Mouse (Mus musculus) naive thymus-derived CD4-positive, alpha-beta T cell, adult 2 months (primary cell): ENCODE measurements at regions not wholly inside any gene's neighbourhood (a gene's known extent, or its start where the extent isn't known, plus 50 kb on each side); places are given as distances from the start of the nearest gene placed in this dataset.

ENCODE experiments used
- DNase-seq: peaks from one replicate; pipeline ENCODE4 v3.0.0-alpha.2; 2011; ENCODE audit warnings: low read depth

- DNase-seq = no peak
These were observed 284.6 kb upstream of the Noct start for GRCm38 (mm10) chr3:50939602-50940001.

GRCm38 (mm10) chr3:50940656-50941055 lies 283.6 kb upstream of the Noct start:
- DNase-seq = no peak

DNA sequence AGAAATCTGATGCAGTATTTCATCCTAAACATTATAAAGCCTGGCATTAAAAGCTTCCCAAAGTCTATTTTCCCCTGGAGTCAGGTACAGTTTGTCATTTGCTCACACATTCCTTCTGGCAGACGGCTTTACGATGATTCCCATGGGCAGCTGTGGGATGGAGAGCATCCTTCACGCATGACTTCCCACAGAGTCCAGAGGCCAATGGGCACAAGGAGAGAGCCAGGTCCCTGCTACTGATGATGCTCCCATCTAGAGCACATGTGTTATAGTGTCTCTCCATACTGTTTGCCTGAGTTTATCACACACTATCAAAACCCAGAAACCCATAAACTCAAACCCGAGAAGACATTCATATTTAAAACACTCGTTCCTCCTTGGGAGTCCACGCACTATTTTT lies 270.8 kb upstream of the Noct start:
- DNase-seq = no peak

- DNase-seq = no peak
These were observed 253.9 kb upstream of the Noct start for GRCm38 (mm10) chr3:50970386-50970785.

DNA sequence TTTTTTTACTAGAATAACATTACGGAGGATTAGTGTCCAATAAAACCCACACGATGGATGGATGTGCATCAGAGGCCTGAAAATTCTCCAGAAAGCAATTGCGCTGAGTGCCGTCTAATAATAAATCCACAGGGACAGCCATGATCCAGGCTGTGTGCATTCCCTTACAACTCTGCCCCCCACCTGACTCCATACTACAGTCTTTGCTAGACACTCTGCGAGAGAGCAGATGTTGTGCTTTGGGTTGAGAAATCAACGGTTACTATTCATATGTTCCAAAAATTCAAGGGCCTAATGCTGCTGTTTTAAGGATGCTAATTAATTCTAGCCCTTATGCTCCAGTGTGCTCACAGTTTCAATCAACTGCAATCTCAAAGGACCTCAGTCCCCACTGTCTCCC lies 251.2 kb upstream of the Noct start:
- DNase-seq = no peak

DNA sequence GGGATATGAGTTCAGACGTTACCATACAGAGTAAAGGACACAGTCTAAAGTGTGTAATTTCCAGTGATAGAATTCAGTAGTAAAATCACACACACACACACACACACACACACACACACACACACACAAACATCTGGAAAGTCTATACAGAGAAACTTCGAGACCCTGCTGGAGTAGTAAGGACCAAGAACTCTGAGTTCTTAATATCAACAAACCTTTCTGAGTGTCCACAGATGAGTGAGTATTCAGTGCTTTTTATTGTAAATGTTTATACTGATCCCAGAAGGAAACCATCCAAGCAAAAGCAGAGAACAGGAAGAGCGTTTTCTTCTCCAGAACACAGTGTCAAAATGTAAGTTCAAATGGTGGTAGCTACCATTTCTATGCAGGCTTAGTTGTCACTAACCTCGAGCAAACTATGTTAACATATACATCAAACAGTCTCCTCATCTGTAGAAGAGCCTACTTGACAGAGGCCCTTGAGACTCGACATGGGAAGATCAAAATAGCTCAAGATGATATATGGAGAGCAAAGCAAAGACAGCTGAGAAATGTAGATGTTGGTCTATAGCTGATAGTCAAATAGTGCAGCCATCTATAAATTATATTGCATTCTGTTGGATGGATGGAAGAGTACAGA lies 248.0 kb upstream of the Noct start:
- DNase-seq = no peak

GRCm38 (mm10) chr3:50976818-50977217 lies 247.4 kb upstream of the Noct start:
- DNase-seq = no peak

DNA sequence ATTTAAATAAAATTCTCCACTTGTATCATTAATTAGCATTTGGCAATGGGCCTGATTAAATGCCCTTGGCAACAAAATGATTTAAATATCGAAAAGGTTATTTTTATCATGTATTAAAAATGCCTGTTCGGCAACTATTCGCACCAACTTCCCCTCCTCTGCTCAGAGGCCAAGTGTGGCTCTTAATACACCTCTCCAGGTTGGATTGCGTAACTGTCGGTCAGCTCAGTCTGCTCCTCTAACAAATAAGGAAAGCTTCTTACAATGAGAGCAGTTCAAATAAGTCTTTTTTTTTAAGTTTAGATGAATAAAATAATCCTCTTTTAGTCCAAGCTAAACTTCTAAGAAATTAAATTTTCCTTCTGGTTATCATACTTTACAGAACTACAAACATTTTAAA lies 245.6 kb upstream of the Noct start:
- no peak for DNase-seq

GRCm38 (mm10) chr3:50979592-50979991 lies 244.7 kb upstream of the Noct start:
- no peak for DNase-seq

GRCm38 (mm10) chr3:50981751-50982150 lies 242.5 kb upstream of the Noct start:
- DNase-seq = no peak

GRCm38 (mm10) chr3:50982649-50983048 lies 241.6 kb upstream of the Noct start:
- DNase-seq = no peak

DNA sequence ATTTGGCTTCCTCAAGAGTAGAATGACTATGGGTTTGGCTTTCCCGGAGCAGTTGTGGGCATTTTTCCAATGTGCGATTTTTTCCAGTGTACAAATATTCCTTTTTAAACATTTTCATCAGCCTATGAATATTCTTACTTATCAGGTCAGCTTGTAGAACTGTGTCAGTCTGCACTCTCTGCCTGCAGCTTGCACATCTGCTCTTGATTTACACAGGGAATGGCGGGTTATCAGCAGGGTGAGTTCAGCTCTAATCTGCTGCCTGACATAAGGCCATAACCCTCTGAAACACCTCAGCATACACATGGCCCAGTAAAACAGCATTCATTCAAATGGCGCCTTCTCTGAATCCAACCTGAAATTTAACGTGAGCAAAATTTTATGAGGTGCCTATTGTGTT lies 241.1 kb upstream of the Noct start:
- no peak for DNase-seq

- no peak for DNase-seq
These were observed 240.1 kb upstream of the Noct start for GRCm38 (mm10) chr3:50983962-50984765.

DNA sequence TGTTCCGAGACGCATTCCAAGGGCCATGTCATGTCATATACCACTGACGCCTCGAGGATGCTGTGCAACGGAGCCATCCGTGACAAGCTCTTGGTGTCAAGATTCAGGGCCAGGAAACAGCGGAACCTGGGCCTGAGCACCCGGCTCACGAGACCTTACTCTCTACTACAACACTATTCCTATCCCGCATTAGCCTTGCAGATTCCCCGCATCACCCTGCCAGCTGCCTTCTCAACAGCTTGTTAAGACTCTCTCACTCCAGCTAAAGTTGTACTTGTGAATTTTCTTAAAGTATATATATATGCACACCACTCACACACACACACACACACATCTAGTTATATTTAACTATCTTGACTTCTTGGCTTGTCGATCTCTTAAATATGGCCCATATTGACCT lies 236.4 kb upstream of the Noct start:
- DNase-seq = no peak

- DNase-seq = no peak
These were observed 233.4 kb upstream of the Noct start for GRCm38 (mm10) chr3:50990810-50991209.

- no peak for DNase-seq
These were observed 231.5 kb upstream of the Noct start for GRCm38 (mm10) chr3:50992581-50993313.

DNA sequence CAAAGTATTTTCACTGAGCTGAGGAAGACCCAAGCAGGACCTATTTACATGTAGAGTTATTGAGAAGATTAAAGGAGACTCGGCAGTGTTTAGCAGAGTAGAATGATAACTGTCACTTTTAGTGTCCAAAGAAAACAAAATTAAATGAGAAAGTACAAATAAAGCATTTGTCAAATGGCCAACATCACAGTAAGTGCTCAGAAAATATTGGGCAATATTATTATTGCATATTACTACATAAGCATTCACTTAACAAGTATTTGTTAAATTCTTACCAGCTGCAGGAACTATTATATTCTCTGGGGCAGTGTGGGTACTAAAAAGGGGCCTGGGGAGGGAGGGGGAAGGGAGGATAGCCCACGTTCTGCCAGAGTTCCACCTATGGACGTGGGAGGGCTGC lies 224.5 kb upstream of the Noct start:
- DNase-seq = no peak

GRCm38 (mm10) chr3:51000938-51001337 lies 223.3 kb upstream of the Noct start:
- DNase-seq = no peak

DNA sequence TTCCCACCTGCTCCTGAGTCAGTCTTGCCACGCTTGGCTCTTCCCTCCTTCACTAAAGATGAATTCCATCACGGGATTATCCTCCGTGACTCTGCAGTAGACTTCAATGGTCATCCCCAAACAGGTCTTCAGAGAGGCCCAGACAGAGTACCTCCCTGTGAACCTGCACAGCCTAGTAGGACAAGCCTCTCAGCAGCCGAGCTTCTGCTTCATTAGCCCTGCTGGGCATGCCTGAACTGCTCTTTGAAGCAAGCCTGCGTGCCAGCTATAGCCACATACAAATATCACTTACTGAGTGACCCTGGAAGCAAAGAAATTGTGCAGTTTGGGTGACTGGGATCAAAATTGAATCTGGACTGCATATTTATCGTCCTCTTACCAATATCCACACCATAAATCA lies 221.6 kb upstream of the Noct start:
- no peak for DNase-seq

GRCm38 (mm10) chr3:51003506-51004170 lies 220.6 kb upstream of the Noct start:
- DNase-seq = no peak

GRCm38 (mm10) chr3:51004216-51004615 lies 220.0 kb upstream of the Noct start:
- no peak for DNase-seq

DNA sequence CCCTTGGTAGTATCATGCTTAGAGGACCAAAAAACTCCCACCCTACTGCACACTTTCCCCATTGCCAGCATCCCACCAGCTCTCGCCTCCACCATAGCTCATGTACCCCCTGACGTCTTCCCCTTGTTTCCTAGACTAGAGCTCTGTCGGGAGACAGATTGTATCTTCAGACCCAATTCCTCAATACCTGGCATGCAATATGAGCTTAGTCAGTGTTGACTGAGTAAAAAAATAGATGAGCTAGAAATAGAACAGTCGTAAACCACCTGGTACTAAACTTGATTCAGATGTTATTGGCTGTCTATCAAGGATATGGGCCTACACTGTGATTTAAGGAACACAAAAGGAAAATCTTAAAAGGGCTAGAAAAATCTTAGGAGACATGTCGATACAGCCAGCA lies 215.1 kb upstream of the Noct start:
- DNase-seq = no peak
